Mouse (Mus musculus) natural killer cell, adult 2 months (primary cell): ENCODE results near the gene Atoh8.
A peak's percentile ranks its signal among the peaks of the same experiment; 100 is the strongest.

ENCODE experiments used
- DNase-seq, 2 experiments: peaks; one replicate each; pipeline ENCODE4 v3.0.0; 2022; ENCODE audit warnings: low spot score in 2 of 2

Atoh8 gene

DNA sequence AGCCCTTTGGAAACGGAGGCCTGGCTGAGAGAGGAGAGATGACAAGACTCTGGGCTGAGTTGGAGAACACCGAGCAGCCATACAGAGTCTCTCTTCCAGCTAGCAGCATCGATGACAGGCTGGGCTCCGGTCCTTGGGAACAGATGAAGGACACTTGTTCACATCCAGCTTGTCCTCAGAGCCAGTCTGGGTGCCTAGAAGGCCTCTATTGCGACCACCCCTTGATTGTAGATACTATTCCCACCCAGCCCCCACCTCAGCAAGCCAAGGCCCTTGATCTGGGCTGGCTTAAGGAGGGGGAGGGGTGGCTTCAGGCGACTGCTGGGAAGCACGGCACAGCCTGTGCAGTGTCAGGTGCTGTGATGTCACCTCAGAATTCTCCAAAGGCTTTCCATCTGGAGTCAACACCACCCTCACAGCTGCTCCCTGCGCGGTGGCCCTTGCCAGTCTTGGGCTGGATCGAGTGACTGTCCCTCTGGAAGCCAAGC is 19.3 kb upstream of the Atoh8 start:
- no peak for DNase-seq

DNA sequence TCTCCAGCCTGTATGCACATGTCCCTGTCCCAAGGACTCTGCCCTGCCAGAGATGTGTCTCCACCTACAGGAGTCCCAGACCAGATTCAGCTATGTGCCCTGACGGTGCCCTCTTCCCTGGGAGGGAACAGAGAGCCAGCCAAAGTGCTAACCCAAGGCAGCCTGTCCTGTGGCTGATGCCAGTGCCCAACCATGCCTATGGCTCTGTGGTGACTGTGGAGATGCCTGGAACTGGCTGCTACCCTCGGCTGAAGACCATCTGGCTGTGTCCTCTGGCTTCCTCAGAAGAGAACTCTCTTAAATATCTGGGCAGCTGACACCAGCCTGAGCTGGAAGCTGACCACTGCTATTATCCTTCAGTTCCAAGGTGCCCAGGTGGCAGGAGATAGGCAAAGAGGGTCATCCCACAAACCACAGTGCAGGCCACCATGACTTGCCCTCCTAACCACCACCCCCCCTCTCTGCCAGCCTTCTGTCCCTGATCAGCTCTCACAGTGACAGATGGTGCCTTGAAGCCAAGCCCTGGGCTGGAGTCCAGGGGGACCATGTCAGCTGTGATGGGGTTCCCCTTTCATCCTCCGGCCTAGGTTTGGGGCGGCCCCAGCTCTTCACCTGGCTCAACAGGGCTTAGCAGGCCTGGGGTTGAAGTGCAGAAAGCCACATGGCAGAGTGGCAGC is 18.7 kb upstream of the Atoh8 start:
- DNase-seq: no peak

DNA sequence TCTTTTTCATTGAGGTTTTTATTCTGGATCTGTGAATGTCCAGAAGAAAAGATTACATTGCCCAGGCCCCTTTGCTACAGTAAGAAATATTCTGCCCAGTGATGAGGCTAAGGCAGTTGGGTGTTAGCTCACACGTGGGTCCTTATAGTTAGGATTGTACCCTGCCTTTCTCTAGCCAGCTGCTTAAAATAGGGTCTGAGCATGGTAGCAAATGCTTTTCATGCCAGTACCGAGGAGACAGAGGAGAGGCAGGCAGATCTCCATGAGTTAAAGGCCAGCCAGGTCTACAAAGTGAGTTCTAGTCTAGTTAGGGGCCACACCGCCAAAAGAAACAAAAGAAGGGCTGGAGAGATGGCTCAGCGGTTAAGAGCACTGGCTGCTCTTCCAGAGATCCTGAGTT is 17.8 kb upstream of the Atoh8 start:
- DNase-seq: no peak

DNA sequence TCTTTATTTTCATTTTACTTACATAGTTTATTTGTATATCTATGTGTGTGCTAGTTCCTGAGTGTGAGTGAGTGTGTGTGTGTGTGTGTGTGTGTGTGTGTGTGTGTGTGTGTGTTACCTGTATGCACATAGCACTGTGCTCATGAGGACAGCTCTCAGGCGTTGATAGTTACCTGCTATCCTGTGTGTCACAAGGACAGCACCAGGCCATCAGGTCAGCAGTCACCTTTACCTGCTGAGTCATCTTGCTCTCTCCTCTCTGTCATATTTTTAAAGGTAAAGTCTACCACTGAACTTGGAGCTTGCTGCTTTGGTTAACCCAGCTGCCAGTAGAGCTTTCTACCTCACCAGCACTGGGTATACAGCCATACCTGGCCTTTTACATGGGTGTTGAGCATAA is 17.1 kb upstream of the Atoh8 start:
- no peak for DNase-seq

DNA sequence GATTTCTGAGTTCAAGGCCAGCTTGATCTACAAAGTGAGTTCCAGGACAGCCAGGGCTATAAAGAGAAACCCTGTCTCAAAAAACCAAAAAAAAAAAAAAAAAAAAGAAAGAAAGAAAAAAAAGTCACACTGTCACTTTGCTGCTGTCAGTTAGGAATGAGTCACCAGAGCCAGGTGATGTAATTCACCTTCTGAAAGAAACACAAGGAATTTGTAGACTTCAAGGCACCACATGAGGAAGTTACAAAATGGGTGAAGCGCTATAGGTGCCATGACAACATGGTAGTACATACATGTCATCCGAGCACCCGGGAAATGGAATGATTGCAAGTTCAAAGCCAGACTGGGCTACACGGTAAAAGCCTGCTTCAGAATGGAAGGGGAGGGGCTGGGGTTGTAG is 14.6 kb upstream of the Atoh8 start:
- no peak for DNase-seq

DNA sequence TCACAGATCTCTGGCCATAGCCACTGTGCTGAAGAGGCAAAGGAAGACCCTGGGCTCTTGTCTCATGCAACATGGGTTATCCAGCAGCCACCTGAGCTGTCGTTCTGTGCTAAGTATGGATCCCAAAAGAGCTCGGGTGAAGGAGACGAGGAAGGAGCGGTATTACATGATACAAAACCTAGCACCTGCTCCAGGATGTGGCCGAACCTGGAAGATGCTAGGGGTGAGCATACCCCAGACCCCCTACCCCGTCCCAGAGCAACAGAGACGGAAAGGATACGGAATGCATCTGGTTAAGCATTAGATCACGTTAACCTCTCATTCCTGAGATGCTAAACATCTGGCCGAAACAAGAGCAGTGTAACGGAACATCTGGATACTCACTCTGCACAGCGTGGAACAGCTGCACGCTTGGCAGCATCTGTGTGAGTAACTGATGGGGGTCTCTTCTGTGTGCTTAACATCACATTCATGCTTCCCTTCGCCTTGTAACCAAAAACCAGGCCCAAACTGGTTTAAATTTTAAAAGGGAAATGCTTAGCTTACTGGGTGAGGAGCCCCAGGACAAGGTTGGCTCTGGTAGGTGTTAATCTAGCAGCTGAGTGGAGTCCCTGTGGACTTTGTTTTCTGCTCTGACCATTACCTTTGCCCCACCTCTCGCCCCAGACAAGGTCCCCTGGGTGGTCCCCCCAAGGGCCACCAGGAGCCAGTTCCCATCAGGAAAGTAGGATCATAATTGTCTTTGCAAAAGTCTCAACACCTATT is 13.0 kb upstream of the Atoh8 start:
- DNase-seq: no peak

DNA sequence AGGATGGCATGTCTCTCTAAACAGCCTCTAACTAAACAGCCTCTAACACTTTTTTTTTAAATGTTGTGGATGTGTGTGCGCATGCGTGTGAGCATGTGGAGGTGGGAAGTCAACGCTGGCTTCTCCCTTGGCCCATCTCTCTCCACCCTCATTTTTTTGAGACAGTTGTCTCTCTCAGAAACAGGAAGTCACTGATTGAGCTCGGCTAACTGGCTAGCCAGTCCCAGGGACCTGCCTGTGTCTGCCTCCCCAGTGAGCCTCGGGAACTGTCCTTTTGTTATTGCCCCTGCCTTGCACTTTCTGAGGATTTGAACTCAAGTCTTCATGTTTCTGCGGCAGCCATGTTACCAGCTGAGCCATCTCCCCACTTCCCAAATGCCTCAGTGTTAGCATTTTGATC is 10.9 kb upstream of the Atoh8 start:
- no peak for DNase-seq

DNA sequence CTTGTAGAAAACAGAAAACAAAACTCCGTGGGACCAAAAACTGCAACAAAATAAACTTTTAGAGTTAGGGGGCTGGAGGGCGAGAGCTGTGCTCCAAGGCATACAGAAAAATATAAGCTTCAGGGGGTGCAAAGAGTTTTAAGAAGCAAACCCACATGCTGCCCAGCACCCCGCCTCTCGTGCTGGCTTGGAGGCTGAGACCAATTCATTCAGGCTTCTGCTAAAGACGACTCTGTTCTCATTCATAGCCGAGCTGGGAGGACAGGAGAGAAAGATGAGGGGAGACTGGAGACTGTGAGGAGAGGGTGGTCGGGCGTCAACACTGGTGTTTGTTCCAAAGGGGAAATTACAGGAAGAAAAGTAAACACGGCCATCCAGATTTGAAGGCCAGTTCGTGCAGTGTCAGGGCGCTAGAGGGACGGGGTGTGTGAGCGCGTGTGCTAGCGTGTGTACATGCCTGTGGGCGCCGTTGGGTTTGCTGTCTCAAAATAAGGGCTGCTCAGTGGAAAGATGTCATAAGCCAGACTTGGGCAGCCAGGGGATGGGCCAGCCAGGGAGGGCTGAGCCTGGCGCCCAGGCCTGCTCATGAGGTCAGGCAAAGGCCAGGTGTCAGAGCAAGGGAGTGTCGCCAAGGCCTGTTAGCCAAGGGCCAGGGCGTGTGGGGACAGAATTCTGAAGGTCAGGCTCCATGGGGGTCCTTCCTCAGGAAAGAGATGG is 9.3 kb upstream of the Atoh8 start:
- DNase-seq: no peak

DNA sequence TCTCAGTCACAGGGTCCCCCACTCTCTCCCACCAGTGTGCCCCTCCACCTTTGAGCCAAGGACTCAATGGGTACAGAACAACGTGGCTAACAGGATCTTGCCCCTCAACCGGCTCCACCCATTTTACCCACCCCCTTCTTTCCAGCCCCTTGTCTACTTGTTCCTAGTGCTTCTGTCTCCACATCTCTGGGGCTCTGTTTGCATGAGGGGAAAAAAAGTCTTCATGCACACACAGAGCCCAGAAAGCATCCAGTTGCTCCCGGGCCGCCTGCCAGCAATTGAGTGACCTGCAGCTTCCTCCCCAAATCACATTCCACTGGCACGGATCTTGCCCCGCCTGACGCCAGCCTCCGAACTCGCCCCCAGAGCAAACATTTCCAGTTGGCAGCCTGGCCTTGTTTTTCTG is 8.8 kb upstream of the Atoh8 start:
- DNase-seq: no peak

DNA sequence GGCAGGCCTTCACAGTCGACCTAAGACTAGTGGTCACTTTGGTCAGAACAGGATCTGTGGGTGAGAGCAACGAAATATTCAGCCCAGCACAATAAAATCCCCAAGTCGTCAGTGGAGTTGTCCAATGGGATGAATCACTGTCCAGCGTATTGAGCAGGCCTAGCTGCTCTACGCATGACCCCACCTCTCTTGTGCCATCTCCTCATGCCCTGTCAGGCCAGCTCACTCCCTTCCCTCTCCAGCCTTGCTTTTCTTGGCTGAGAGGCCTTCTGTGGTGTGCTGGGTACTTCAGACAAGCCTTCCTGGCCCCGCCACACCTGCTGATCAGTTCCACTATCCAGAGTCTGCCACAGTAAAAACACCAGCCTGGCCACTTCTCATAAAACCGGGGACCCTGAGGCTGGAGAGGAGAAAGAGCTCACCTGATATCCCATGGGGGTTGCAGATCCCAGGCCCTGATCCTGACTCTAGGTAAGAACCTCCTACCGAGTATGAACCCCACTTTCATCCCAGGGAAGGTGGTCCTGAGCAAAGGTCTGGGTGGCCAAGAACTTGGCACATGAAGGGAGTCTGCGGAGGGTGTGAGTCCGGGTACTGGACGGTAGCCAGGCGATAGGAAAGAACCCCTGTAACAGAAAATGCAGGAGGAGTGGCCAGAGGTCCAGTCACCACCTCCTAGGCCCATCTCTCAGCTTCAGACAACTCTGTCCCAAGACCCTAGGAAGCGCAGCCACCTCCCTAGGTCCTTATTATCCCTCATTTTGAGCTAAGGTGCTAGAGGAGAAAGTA is 7.3 kb upstream of the Atoh8 start:
- DNase-seq: no peak

DNA sequence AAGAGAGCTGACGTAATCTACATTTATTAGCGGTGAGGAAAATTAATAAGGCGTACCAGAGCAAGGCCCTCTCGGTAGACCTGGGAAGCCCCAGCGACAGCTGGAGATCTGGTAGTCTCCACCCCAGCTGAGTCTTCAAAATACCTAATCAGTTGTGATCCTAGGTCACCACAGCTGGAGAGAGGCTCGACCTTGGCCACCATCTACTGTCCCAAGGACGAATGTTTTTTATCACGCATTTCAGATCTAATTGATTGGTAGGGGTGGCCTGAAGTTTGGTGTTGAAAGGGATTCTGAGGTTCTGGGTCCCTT is 6.4 kb upstream of the Atoh8 start:
- DNase-seq: no peak

DNA sequence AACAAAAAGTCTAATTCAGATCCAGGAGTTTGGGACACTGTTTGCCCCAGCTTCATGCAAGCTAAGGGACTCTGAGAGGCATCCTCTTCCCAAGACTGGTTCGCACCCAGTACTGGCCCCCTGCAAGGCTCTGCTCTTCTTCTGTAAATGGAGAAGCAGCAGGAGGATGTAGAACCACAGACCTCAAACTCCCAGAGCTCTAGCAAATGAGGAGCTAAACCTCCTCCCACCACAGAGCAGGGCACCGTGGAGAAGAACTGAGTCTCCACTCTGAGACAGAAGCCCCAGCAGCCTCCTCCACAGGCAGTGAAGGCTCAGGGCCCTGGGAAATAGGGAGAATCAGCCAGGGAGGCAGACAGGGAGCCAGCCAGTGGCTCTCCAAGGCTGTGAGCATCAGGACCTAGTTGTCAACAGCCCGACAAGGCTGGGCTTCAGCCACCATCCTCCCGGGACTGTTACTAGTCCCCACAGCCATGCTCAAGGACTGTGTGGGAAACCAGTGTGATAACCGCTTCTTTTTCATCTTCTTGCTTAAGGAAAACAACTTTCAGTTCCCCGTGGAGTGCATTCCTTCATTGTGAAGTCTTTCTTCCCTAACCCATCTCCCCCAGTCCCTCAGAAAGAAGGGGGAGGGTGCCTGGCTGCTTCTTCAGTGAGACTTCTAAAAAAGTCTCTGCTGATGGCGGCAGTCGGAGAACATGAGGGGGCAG is 5.9 kb upstream of the Atoh8 start:
- no peak for DNase-seq

DNA sequence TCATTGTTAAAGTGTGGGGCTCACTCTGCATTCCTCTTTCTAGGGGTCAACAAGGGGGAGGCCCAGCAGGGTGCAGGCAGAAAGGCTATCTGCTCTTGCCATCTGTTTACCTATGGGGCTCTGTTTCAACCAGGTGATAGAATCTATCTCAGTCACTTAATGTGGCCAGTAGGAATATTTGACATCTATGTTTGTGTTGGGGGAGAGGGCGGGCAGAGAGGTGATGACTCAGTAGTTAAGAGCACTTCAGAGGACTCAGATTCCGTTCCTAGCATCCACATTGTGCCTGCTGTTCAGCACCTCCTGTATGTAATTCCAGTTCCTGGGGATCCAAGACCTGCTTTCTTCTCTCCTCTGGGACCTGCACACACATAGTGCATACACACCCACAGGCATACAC is 4.7 kb upstream of the Atoh8 start:
- DNase-seq: no peak

DNA sequence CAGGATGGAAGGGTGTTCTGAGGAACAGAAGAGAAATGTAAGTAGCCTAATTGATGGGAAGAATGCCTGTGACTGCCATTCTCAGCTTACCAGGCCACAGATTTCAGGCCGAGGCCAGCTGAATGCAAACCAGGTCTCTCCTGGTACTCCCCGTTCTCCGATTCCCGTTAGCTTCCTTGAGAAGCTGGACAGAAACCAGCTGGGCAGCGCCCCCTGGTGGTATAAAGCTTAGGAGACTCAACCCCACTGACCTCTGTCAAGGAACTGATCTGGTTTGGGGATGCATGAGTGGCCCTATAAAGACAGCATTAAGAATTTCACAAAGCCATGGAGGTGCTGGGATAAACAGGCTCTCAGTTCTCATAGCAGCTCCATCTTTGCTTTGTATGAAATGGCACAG is 1.7 kb upstream of the Atoh8 start:
- peak; percentile 36 to 63 for DNase-seq

DNA sequence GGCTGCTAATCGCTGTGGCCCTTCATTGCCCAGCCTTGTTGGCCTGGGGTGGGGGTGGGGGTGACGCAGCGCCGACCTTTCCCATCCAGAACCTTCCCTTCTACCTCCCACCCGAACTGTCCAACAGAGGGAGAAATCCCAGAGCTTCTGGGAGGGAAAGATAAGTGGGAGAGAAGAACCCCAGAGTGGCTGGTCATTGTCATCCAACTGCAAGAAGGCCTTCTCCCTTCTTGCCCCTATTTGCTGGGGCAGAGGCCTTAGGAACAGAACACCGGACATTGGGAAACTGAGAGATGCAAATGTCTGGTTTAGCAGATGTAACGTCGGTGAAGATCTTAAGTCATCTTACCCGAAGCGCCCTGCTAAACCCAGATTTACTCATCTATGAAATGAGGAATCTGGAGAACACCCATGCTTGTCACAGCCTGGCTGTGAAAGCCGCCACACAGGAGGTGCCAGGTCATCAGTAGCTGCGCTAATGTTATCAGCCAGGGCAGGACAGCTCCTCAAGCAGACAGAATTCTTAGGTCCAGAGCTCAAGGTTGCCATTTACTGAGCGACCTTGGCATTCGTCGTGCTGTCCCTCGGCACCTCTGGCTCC is 530 bp upstream of the Atoh8 start:
- no peak for DNase-seq

DNA sequence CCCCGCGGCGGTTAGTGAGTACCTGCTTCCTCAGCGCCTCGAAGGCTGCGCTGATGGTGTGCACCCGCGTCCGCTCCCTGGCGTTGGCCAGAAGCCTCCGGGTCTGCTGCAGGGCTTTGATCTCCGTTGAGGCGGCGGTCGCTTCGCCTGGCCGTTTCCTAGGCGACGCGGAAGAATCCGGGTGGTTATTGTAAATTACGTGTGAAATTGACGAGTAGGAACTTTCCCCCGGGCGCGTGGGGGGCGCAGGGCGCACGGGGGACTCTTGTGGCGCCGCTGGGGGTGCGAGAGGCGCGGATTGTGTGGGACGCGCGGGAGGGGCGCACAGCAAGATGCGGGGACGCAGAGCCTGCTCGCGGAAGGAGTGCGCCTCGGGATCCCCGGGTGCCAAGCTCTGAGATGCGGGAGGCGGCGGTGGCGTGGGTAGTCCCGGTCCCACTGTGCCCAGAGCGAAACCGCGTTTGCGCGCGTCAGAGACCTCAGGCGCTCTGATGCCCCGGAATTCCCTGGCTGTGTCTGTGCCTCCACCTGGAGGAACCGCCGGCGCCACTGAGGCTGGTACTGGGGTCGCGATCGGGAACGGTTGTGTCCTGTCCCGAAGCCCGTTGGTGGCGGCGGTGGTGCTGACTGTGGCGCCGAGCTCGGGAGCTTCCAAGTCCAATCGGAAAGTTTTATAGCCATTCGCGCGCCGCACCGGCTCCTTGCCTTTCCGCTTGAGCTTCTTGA is 842 bp downstream of the Atoh8 start:
- DNase-seq: no peak

DNA sequence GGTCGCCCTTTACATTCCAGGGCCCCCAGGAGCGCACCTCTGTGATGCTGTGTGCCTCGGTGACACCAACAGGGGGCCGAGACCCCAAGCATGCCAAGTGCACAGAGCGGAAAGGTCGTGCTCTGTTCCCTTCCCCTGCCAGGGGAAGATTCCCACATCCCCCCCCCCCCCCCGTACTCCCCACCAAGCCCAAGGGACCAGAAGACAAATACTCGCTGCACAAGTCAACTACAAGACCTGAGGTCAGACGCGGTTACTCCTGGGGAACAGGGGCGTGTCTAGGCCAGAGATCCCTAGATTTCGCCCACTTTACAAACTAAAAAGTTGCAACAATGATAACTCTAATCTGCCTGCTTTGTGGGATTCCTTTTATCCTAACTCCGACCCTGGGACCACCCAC is 1.4 kb downstream of the Atoh8 start:
- DNase-seq: no peak

DNA sequence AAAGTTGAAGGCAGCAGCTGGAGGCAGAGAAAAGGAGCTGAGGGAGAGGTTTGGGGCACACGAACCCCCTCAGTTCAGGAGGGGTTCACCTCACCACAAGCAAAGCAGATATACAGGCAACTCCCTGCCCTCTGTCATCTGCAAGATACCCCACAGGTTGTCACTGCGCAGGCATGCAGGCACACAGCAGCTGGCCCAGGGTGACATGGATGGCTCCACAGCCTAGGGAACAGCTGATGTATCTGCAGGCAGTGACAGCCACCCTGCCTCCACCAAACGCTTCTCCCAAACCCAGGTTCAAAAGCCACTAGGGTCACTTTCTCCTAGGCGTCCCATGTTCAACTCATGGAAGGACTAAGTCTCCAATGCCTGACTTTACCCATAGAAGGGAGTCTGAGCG is 2.5 kb downstream of the Atoh8 start:
- DNase-seq: no peak

DNA sequence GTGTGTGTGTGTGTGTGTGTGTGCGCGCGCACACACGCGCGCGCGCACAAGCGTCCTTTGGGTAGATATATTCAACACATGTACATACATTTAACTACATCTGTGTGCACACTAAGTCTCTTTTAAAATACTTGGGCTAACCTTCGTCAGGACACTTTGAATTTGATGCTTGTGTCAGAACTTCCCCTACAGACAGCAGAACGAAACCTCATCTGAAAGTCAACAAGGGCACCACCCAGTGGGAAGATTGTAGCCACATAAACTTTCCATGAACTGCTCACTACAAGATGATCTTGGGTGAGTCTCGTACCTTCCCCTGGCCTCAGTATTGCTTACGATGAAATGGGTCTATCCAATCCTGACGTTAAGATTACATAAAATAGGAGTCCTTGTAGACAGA is 3.0 kb downstream of the Atoh8 start:
- no peak for DNase-seq

DNA sequence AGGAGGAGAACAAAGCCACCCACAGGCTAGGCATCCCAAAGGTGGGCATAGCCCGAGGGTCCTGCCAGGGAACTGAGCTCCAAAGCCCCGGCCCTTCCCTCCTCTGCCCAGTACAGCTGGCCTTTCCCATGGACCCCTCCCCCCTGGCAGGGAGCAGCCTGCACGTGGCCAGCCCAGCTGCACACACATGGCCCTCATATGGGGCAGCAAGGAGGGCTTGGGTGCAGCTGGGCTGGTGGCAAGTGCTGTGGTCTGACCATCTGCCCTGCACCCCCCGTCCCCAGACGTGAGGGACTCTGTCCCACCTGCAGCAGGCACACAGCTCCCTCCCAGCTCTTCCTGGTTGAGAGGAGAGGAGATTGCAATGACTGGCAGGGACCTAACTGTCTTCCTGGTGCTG is 4.5 kb downstream of the Atoh8 start:
- DNase-seq: no peak
